Mouse (Mus musculus) yolk sac, embryonic 10.5 days (tissue): ENCODE results near the gene Trp53tg5.
A peak's percentile ranks its signal among the peaks of the same experiment; 100 is the strongest.

Experiments
- DNase-seq: peaks from one replicate; pipeline ENCODE4 v3.0.0-alpha.2; 2017; ENCODE audit warnings: low spot score

Trp53tg5 gene

GRCm38 (mm10) chr2:164449341-164450042 is 24.0 kb downstream of the Trp53tg5 start:
- DNase-seq: no peak

- no peak for DNase-seq
Measured at GRCm38 (mm10) chr2:164448921-164449320, 24.6 kb downstream of the Trp53tg5 start.

- DNase-seq: no peak
Measured at GRCm38 (mm10) chr2:164448140-164448539, 25.4 kb downstream of the Trp53tg5 start.

- DNase-seq: no peak
Measured at GRCm38 (mm10) chr2:164446086-164446469, 27.4 kb downstream of the Trp53tg5 start.

- DNase-seq: no peak
Measured at GRCm38 (mm10) chr2:164445399-164446085, 28.0 kb downstream of the Trp53tg5 start.

GRCm38 (mm10) chr2:164444701-164445100 is 28.8 kb downstream of the Trp53tg5 start:
- DNase-seq: no peak

- DNase-seq: peak; percentile 49
Measured at GRCm38 (mm10) chr2:164443460-164444000, 30.0 kb downstream of the Trp53tg5 start, which contains the start of gene Sdc4. Gene Sdc4 (minus strand): TSS chr2:164443887.

- peak; percentile 90 for DNase-seq
Measured at GRCm38 (mm10) chr2:164443051-164443437, 30.5 kb downstream of the Trp53tg5 start.

GRCm38 (mm10) chr2:164442315-164443050 is 31.0 kb downstream of the Trp53tg5 start:
- no peak for DNase-seq

GRCm38 (mm10) chr2:164441731-164442130 is 31.8 kb downstream of the Trp53tg5 start:
- DNase-seq: no peak

- DNase-seq: no peak
Measured at GRCm38 (mm10) chr2:164441155-164441554, 32.4 kb downstream of the Trp53tg5 start.

- DNase-seq: no peak
Measured at GRCm38 (mm10) chr2:164440314-164440713, 33.2 kb downstream of the Trp53tg5 start.

GRCm38 (mm10) chr2:164439001-164439421 is 34.5 kb downstream of the Trp53tg5 start:
- no peak for DNase-seq

- DNase-seq: peak; percentile 75
Measured at GRCm38 (mm10) chr2:164438257-164438656, 35.3 kb downstream of the Trp53tg5 start.

- DNase-seq: peak; percentile 76
Measured at GRCm38 (mm10) chr2:164437710-164438109, 35.8 kb downstream of the Trp53tg5 start.

GRCm38 (mm10) chr2:164436961-164437360 is 36.6 kb downstream of the Trp53tg5 start:
- no peak for DNase-seq

GRCm38 (mm10) chr2:164436215-164436913 is 37.2 kb downstream of the Trp53tg5 start:
- DNase-seq: no peak

- no peak for DNase-seq
Measured at GRCm38 (mm10) chr2:164435216-164436090, 38.1 kb downstream of the Trp53tg5 start.

- no peak for DNase-seq
Measured at GRCm38 (mm10) chr2:164434681-164435080, 38.8 kb downstream of the Trp53tg5 start.

- DNase-seq: no peak
Measured at GRCm38 (mm10) chr2:164433278-164433895, 40.1 kb downstream of the Trp53tg5 start.
